Mouse (Mus musculus) heart, embryonic 10.5 days (tissue): ENCODE data around the gene Opa3. TPM values are rescaled to one million over a fixed set of nuclear protein-coding genes. Genes with fewer than 3 reads are reported as not detected.
A peak's percentile ranks its signal among the peaks of the same experiment; 100 is the strongest.

ENCODE experiments used
- DNase-seq: peaks from one replicate; pipeline ENCODE4 v3.0.0-alpha.2; 2017; ENCODE audit warnings: low spot score
- H3K27ac ChIP-seq: fragments of 300-500 bp; sonication (generic); 2 replicates; pipeline ENCODE4 v1.5.1; 2016; ENCODE audit warnings: mild to moderate bottlenecking
- H3K27me3 ChIP-seq: fragments of 300-500 bp; sonication (generic); 2 replicates; pipeline ENCODE4 v1.6.1; 2016; ENCODE audit warnings: mild to moderate bottlenecking; ENCODE audit not compliant: poor library complexity, insufficient read depth, severe bottlenecking
- H3K36me3 ChIP-seq: fragments of 300-500 bp; sonication (generic); 2 replicates; pipeline ENCODE4 v1.6.1; 2016; ENCODE audit warnings: mild to moderate bottlenecking, moderate library complexity
- H3K4me1 ChIP-seq: fragments of 300-500 bp; sonication (generic); 2 replicates; pipeline ENCODE4 v1.6.1; 2016; ENCODE audit warnings: mild to moderate bottlenecking
- H3K4me3 ChIP-seq: fragments of 300-500 bp; sonication (generic); 2 replicates; pipeline ENCODE4 v1.5.1; 2016; ENCODE audit warnings: mild to moderate bottlenecking, moderate library complexity
- H3K9me3 ChIP-seq: fragments of 300-500 bp; sonication (generic); 2 replicates; pipeline ENCODE4 v1.6.1; 2016; ENCODE audit warnings: mild to moderate bottlenecking, moderate library complexity
- WGBS: fragments of 180-500 bp; shearing (Covaris S2); methylation state at CpG from one replicate; pipeline ENCODE4 v1.1.7; 2016; 5-methylcytosine and 5-hydroxymethylcytosine counted together
- microRNA counts: library from miRNA; unstranded; fragments of <30 nt; microRNA quantifications from one replicate; lab custom pipeline; 2017
- microRNA-seq: library from miRNA; unstranded; fragments of <30 nt; microRNA quantifications from one replicate; pipeline ENCODE4, GENCODE M21; 2017
- polyA plus RNA-seq: library from polyadenylated mRNA; unstranded; fragments of >200 nt; fragmentation: Nextera tagmentation; extraction: Ambion mirVana; gene quantifications from 2 replicates; pipeline ENCODE4 v1.2.1, GENCODE M21; 2016

Opa3 gene
- polyA plus RNA-seq, 1 experiment from 2014 or later: 47.9 TPM

- Histone ChIP-seq H3K27ac (no peak overlapping the region), H3K36me3 (no peaks in the 10 kb centered on the region), H3K4me1 (peaks cover 25% of the 10 kb centered on the region), H3K27me3 (peaks cover 53% of the 10 kb centered on the region), H3K9me3 (no peaks in the 10 kb centered on the region), H3K4me3 (peak overlapping the region; percentile 54)
- 11% methylated on average over 16 of the region's 16 CpGs for WGBS
- DNase-seq: no peak
Observed at GRCm38 (mm10) chr7:19301461-19302263, 73.5 kb downstream of the Opa3 start.

- Histone ChIP-seq H3K9me3 (no peaks in the 10 kb centered on the region), H3K4me1 (peaks cover 27% of the 10 kb centered on the region), H3K27ac (no peak overlapping the region), H3K36me3 (no peaks in the 10 kb centered on the region), H3K4me3 (peak overlapping the region; percentile 54; the same call in 1 of the 2 replicates), H3K27me3 (peaks cover 60% of the 10 kb centered on the region)
- DNase-seq: no peak
- WGBS: 47% methylated on average over 13 of the region's 13 CpGs
Observed at GRCm38 (mm10) chr7:19302264-19303045, 74.3 kb downstream of the Opa3 start.

- Histone ChIP-seq H3K4me3 (no peak overlapping the region), H3K27ac (no peak overlapping the region), H3K4me1 (peaks cover 32% of the 10 kb centered on the region), H3K27me3 (peaks cover 62% of the 10 kb centered on the region), H3K36me3 (no peaks in the 10 kb centered on the region), H3K9me3 (no peaks in the 10 kb centered on the region)
- DNase-seq: no peak
- WGBS: 76% methylated on average over 12 of the region's 12 CpGs
Observed at GRCm38 (mm10) chr7:19303046-19303305, 74.8 kb downstream of the Opa3 start.

GRCm38 (mm10) chr7:19303770-19304169 lies 75.6 kb downstream of the Opa3 start:
- H3K9me3 ChIP-seq: no peaks in the 10 kb centered on the region
- 3% methylated on average over 16 of the region's 16 CpGs for WGBS
- peak overlapping the region; percentile 58 for H3K4me3 ChIP-seq
- peaks cover 36% of the 10 kb centered on the region for H3K4me1 ChIP-seq
- H3K36me3 ChIP-seq: no peaks in the 10 kb centered on the region
- peak overlapping the region; percentile 14; the same call in 1 of the 2 replicates for H3K27ac ChIP-seq
- H3K27me3 ChIP-seq: peaks cover 62% of the 10 kb centered on the region
- peak; percentile 83 for DNase-seq

GRCm38 (mm10) chr7:19304501-19305412 lies 76.6 kb downstream of the Opa3 start:
- WGBS: 3% methylated on average over 48 of the region's 48 CpGs
- Histone ChIP-seq H3K9me3 (no peaks in the 10 kb centered on the region), H3K27ac (no peak overlapping the region; the same call in 1 of the 2 replicates), H3K4me1 (peaks cover 44% of the 10 kb centered on the region), H3K27me3 (peaks cover 62% of the 10 kb centered on the region), H3K4me3 (peak overlapping the region; percentile 58), H3K36me3 (no peaks in the 10 kb centered on the region)
- no peak for DNase-seq

GRCm38 (mm10) chr7:19305413-19305735 lies 77.2 kb downstream of the Opa3 start:
- peak overlapping the region; percentile 58 for H3K4me3 ChIP-seq
- H3K27ac ChIP-seq: no peak overlapping the region
- H3K36me3 ChIP-seq: no peaks in the 10 kb centered on the region
- DNase-seq: no peak
- peaks cover 45% of the 10 kb centered on the region for H3K4me1 ChIP-seq
- peaks cover 62% of the 10 kb centered on the region for H3K27me3 ChIP-seq
- H3K9me3 ChIP-seq: no peaks in the 10 kb centered on the region
- WGBS: 12% methylated on average over 6 of the region's 6 CpGs

MicroRNAs encoded within 50 kb of the gene (microRNA counts, 519-probe panel; counts per million panel counts)
- microRNA mmu-miR-330 (lab: Ali Mortazavi, UCI): not detected

Small RNA genes lying within 50 kb of the gene (microRNA-seq; reads per million reads assigned to microRNA genes)
- gene Mir330: 405 reads per million, percentile 70 among the genes with 10 or more reads in this experiment

Other genes with a start within 250 kb of the Opa3 start
- gene Nanos2, start 240.9 kb upstream of the Opa3 start, polyA plus RNA-seq: not detected in 2 replicates
- 2.1 and 3.3 TPM in 2 replicates for gene Mypop, start 237.1 kb upstream of the Opa3 start, polyA plus RNA-seq
- gene Irf2bp1, start 224.3 kb upstream of the Opa3 start, polyA plus RNA-seq: 14.9 and 27.0 TPM in 2 replicates
- 0.36 and 8.6 TPM in 2 replicates for gene Foxa3, start 204.8 kb upstream of the Opa3 start, polyA plus RNA-seq
- gene Sympk, start 204.0 kb upstream of the Opa3 start, polyA plus RNA-seq: 34.0 and 44.5 TPM in 2 replicates
- gene Rsph6a, start 173.6 kb upstream of the Opa3 start, polyA plus RNA-seq: not detected in 2 replicates
- gene Dmwd, start 152.1 kb upstream of the Opa3 start, polyA plus RNA-seq: 14.8 and 18.0 TPM in 2 replicates
- gene Dmpk, start 144.5 kb upstream of the Opa3 start, polyA plus RNA-seq: 16.9 and 17.7 TPM in 2 replicates
- 5.7 and 6.1 TPM in 2 replicates for gene Six5, start 133.7 kb upstream of the Opa3 start, polyA plus RNA-seq
- gene Gm4969, start 110.0 kb upstream of the Opa3 start, polyA plus RNA-seq: 1.7 and 2.1 TPM in 2 replicates
- 12.2 and 13.1 TPM in 2 replicates for gene Fbxo46, start 108.5 kb upstream of the Opa3 start, polyA plus RNA-seq
- 10.8 and 12.1 TPM in 2 replicates for gene Qpctl, start 79.0 kb upstream of the Opa3 start, polyA plus RNA-seq
- gene Snrpd2, start 78.6 kb upstream of the Opa3 start, polyA plus RNA-seq: 132 and 142 TPM in 2 replicates
- gene Gipr, start 62.2 kb upstream of the Opa3 start, polyA plus RNA-seq: 9.7 and 12.8 TPM in 2 replicates
- 12.2 and 14.2 TPM in 2 replicates for gene Eml2, start 51.9 kb upstream of the Opa3 start, polyA plus RNA-seq
- 1.0 and 1.8 TPM in 2 replicates for gene Gpr4, start 15.8 kb upstream of the Opa3 start, polyA plus RNA-seq
- gene Vasp, start 43.5 kb downstream of the Opa3 start, polyA plus RNA-seq: 99.0 and 112 TPM in 2 replicates
- 0.13 TPM in 1 of 2 replicates, not detected in the other for gene Ppm1n, start 51.7 kb downstream of the Opa3 start, polyA plus RNA-seq
- gene Rtn2, start 54.3 kb downstream of the Opa3 start, polyA plus RNA-seq: 22.4 and 26.0 TPM in 2 replicates
- 0.24 and 0.27 TPM in 2 replicates for gene Fosb, start 81.7 kb downstream of the Opa3 start, polyA plus RNA-seq
- 74.0 and 84.2 TPM in 2 replicates for gene Ercc1, start 116.4 kb downstream of the Opa3 start, polyA plus RNA-seq
- gene Cd3eap, start 131.1 kb downstream of the Opa3 start, polyA plus RNA-seq: 23.2 and 27.8 TPM in 2 replicates
- 12.0 and 16.2 TPM in 2 replicates for gene Ppp1r13l, start 131.4 kb downstream of the Opa3 start, polyA plus RNA-seq
- gene Ercc2, start 153.7 kb downstream of the Opa3 start, polyA plus RNA-seq: 19.2 and 19.3 TPM in 2 replicates
- gene Klc3, start 175.8 kb downstream of the Opa3 start, polyA plus RNA-seq: 4.4 and 5.8 TPM in 2 replicates
- 3.6 and 9.8 TPM in 2 replicates for gene Ckm, start 176.4 kb downstream of the Opa3 start, polyA plus RNA-seq
- 7.0 and 8.9 TPM in 2 replicates for gene Mark4, start 230.5 kb downstream of the Opa3 start, polyA plus RNA-seq
- 1.8 and 2.5 TPM in 2 replicates for gene Exoc3l2, start 235.0 kb downstream of the Opa3 start, polyA plus RNA-seq